Mouse (Mus musculus): ENCODE data around the gene Tusc2. TPM values are rescaled to one million over a fixed set of nuclear protein-coding genes. Genes with fewer than 3 reads are reported as not detected.
"Not testable (repeated sequence)": the region's sequence is repeated elsewhere in the genome, so short reads cannot be mapped to it uniquely, and the experiment has no call there.

Tusc2 gene
- polyA plus RNA-seq, 1 experiment from 2014 or later, result 63.4 TPM

GRCm38 (mm10) chr9:107556346-107556745 is 6.7 kb upstream of the Tusc2 start:
- Histone ChIP-seq H3K36me3 (replicated peaks) (peaks cover 55% of the 10 kb centered on the region), H3K27ac (replicated peaks) (no peak overlapping the region), H3K4me3 (peak overlapping the region; percentile 85), H3K27me3 (replicated peaks; ENCODE audit: low read depth, poor library complexity, severe bottlenecking) (peaks cover 21% of the 10 kb centered on the region), H3K4me1 (peaks cover 47% of the 10 kb centered on the region), H3K9me3 (no peaks in the 10 kb centered on the region)
- DNase-seq (ENCODE audit: low spot score), result no peak
- whole genome bisulfite sequencing, result 78% methylated on average over 3 of the region's 3 CpGs

GRCm38 (mm10) chr9:107565556-107565955 is 2.5 kb downstream of the Tusc2 start:
- H3K36me3 ChIP-seq (replicated peaks), result peaks cover 47% of the 10 kb centered on the region
- DNase-seq (ENCODE audit: low spot score); H3K27me3 ChIP-seq (replicated peaks; ENCODE audit: low read depth, poor library complexity, severe bottlenecking); H3K27ac ChIP-seq (replicated peaks); H3K9me3 ChIP-seq: not testable (repeated sequence)
- 46% methylated on average over 5 of the region's 5 CpGs for WGBS
- peak overlapping the region; percentile 95 for H3K4me3 ChIP-seq
- peaks cover 72% of the 10 kb centered on the region for H3K4me1 ChIP-seq

GRCm38 (mm10) chr9:107566041-107566709 is 3.1 kb downstream of the Tusc2 start:
- peaks cover 78% of the 10 kb centered on the region for H3K4me1 ChIP-seq
- DNase-seq (ENCODE audit: low spot score), result peak; percentile 84
- H3K36me3 ChIP-seq (replicated peaks), result peaks cover 47% of the 10 kb centered on the region
- WGBS, result 63% methylated on average over 15 of the region's 15 CpGs
- H3K4me3 ChIP-seq, result peak overlapping the region; percentile 95; the same call in 1 of the 2 replicates
- H3K27ac ChIP-seq (replicated peaks), result peak overlapping the region; percentile 95
- no peaks in the 10 kb centered on the region for H3K9me3 ChIP-seq
- H3K27me3 ChIP-seq (replicated peaks; ENCODE audit: low read depth, poor library complexity, severe bottlenecking), result no peaks in the 10 kb centered on the region

GRCm38 (mm10) chr9:107566855-107567254 is 3.8 kb downstream of the Tusc2 start:
- peak overlapping the region; percentile 95 for H3K27ac ChIP-seq (replicated peaks)
- peaks cover 47% of the 10 kb centered on the region for H3K36me3 ChIP-seq (replicated peaks)
- H3K4me1 ChIP-seq, result peaks cover 84% of the 10 kb centered on the region
- H3K27me3 ChIP-seq (replicated peaks; ENCODE audit: low read depth, poor library complexity, severe bottlenecking), result no peaks in the 10 kb centered on the region
- no peaks in the 10 kb centered on the region for H3K9me3 ChIP-seq
- 51% methylated on average over 3 of the region's 3 CpGs for WGBS
- peak overlapping the region; percentile 95 for H3K4me3 ChIP-seq
- DNase-seq (ENCODE audit: low spot score), result no peak

GRCm38 (mm10) chr9:107567702-107568319 is 4.8 kb downstream of the Tusc2 start, which contains the start of gene Hyal2:
Gene Hyal2 (plus strand): TSS chr9:107567945.
- peak within 1 kb of the TSS; percentile 95 for H3K27ac ChIP-seq (replicated peaks)
- peaks cover 51% of the 10 kb centered on the region for H3K36me3 ChIP-seq (replicated peaks)

GRCm38 (mm10) chr9:107568331-107569261 is 5.5 kb downstream of the Tusc2 start:
- peak; percentile 91 for DNase-seq (ENCODE audit: low spot score)
- Histone ChIP-seq H3K27me3 (replicated peaks; ENCODE audit: low read depth, poor library complexity, severe bottlenecking) (no peaks in the 10 kb centered on the region), H3K4me1 (peaks cover 74% of the 10 kb centered on the region), H3K36me3 (replicated peaks) (peaks cover 59% of the 10 kb centered on the region), H3K4me3 (peak overlapping the region; percentile 79), H3K9me3 (no peaks in the 10 kb centered on the region), H3K27ac (replicated peaks) (peak overlapping the region; percentile 95)
- WGBS, result under 1% methylated on average over 41 of the region's 41 CpGs

More at GRCm38 (mm10) chr9:107567702-107568319, 4.8 kb downstream of the Tusc2 start, which contains the start of gene Hyal2:
- peak; percentile 50 for DNase-seq (ENCODE audit: low spot score)
- H3K4me3 ChIP-seq, result peak within 1 kb of the TSS; percentile 95
- H3K9me3 ChIP-seq, result no peaks in the 10 kb centered on the region
- no peaks in the 10 kb centered on the region for H3K27me3 ChIP-seq (replicated peaks; ENCODE audit: low read depth, poor library complexity, severe bottlenecking)
- 6% methylated on average over 18 of the region's 18 CpGs for WGBS
- peaks cover 81% of the 10 kb centered on the region for H3K4me1 ChIP-seq

- no peak for DNase-seq (ENCODE audit: low spot score)
- H3K4me1 ChIP-seq, result peaks cover 67% of the 10 kb centered on the region
- no peaks in the 10 kb centered on the region for H3K9me3 ChIP-seq
- H3K4me3 ChIP-seq, result peak overlapping the region; percentile 79
- H3K27me3 ChIP-seq (replicated peaks; ENCODE audit: low read depth, poor library complexity, severe bottlenecking), result no peaks in the 10 kb centered on the region
- peak overlapping the region; percentile 95 for H3K27ac ChIP-seq (replicated peaks)
- H3K36me3 ChIP-seq (replicated peaks), result peaks cover 65% of the 10 kb centered on the region
- WGBS, result 0% methylated on average over 23 of the region's 23 CpGs
These were observed 6.2 kb downstream of the Tusc2 start for GRCm38 (mm10) chr9:107569270-107569669.

- WGBS, result 66% methylated on average over 13 of the region's 13 CpGs
- Histone ChIP-seq H3K27me3 (replicated peaks; ENCODE audit: low read depth, poor library complexity, severe bottlenecking) (no peaks in the 10 kb centered on the region), H3K27ac (replicated peaks) (peak overlapping the region; percentile 95), H3K4me3 (peak overlapping the region; percentile 79), H3K36me3 (replicated peaks) (peaks cover 65% of the 10 kb centered on the region), H3K9me3 (no peaks in the 10 kb centered on the region), H3K4me1 (peaks cover 60% of the 10 kb centered on the region)
- peak; percentile 30 for DNase-seq (ENCODE audit: low spot score)
These were observed 7.0 kb downstream of the Tusc2 start for GRCm38 (mm10) chr9:107570016-107570415.

- H3K4me1 ChIP-seq, result peaks cover 58% of the 10 kb centered on the region
- no peaks in the 10 kb centered on the region for H3K27me3 ChIP-seq (replicated peaks; ENCODE audit: low read depth, poor library complexity, severe bottlenecking)
- peaks cover 62% of the 10 kb centered on the region for H3K36me3 ChIP-seq (replicated peaks)
- H3K4me3 ChIP-seq, result peak overlapping the region; percentile 79
- DNase-seq (ENCODE audit: low spot score), result no peak
- 94% methylated on average over 21 of the region's 21 CpGs for WGBS
- H3K27ac ChIP-seq (replicated peaks), result peak overlapping the region; percentile 95; the same call in 1 of the 2 replicates
- no peaks in the 10 kb centered on the region for H3K9me3 ChIP-seq
These were observed 7.8 kb downstream of the Tusc2 start for GRCm38 (mm10) chr9:107570845-107571244.

- peaks cover 54% of the 10 kb centered on the region for H3K36me3 ChIP-seq (replicated peaks)
- H3K4me1 ChIP-seq, result peaks cover 58% of the 10 kb centered on the region
- no peak for DNase-seq (ENCODE audit: low spot score)
- H3K4me3 ChIP-seq, result peak overlapping the region; percentile 79
- WGBS, result 93% methylated on average over 22 of the region's 22 CpGs
- H3K27me3 ChIP-seq (replicated peaks; ENCODE audit: low read depth, poor library complexity, severe bottlenecking), result no peaks in the 10 kb centered on the region
- H3K9me3 ChIP-seq, result no peaks in the 10 kb centered on the region
- H3K27ac ChIP-seq (replicated peaks), result no peak overlapping the region
These were observed 8.7 kb downstream of the Tusc2 start for GRCm38 (mm10) chr9:107571534-107572326.

GRCm38 (mm10) chr9:107572327-107572662 is 9.2 kb downstream of the Tusc2 start:
- Histone ChIP-seq H3K4me1 (peaks cover 58% of the 10 kb centered on the region), H3K9me3 (no peaks in the 10 kb centered on the region), H3K27ac (replicated peaks) (no peak overlapping the region), H3K27me3 (replicated peaks; ENCODE audit: low read depth, poor library complexity, severe bottlenecking) (no peaks in the 10 kb centered on the region), H3K36me3 (replicated peaks) (peaks cover 54% of the 10 kb centered on the region), H3K4me3 (peak overlapping the region; percentile 79; the same call in 1 of the 2 replicates)
- 92% methylated on average over 2 of the region's 2 CpGs for WGBS
- no peak for DNase-seq (ENCODE audit: low spot score)

All from embryonic facial prominence, embryonic 10.5 days (tissue).